Mouse (Mus musculus): ENCODE results near the gene Slf2. TPM values are rescaled to one million over a fixed set of nuclear protein-coding genes. Genes with fewer than 3 reads are reported as not detected.
A peak's percentile ranks its signal among the peaks of the same experiment; 100 is the strongest.

The Slf2 gene
- polyA plus RNA-seq, 1 experiment from 2014 or later = 33.0 TPM

GRCm38 (mm10) chr19:45005957-45006712 is 75.2 kb downstream of the Slf2 start, which contains the start of gene Mrpl43:
Gene Mrpl43 (minus strand): TSS chr19:45006442.
- H3K9me3 ChIP-seq = no peaks in the 10 kb centered on the region
- H3K4me3 ChIP-seq (replicated peaks) = peak within 1 kb of the TSS; percentile 99
- H3K9ac ChIP-seq = peak within 1 kb of the TSS; percentile 77
- H3K4me1 ChIP-seq = peaks cover 25% of the 10 kb centered on the region
- H3K27me3 ChIP-seq (replicated peaks) = no peaks in the 10 kb centered on the region
- under 1% methylated on average over 82 of the region's 82 CpGs for WGBS
- peaks cover 17% of the 10 kb centered on the region for H3K36me3 ChIP-seq
- peak within 1 kb of the TSS; percentile 85 for H3K27ac ChIP-seq
- ATAC-seq (ENCODE audit: insufficient read depth, low FRiP score, low read depth) = peak; percentile 92
- peak within 1 kb of the TSS; percentile 93 for H3K4me2 ChIP-seq

DNA sequence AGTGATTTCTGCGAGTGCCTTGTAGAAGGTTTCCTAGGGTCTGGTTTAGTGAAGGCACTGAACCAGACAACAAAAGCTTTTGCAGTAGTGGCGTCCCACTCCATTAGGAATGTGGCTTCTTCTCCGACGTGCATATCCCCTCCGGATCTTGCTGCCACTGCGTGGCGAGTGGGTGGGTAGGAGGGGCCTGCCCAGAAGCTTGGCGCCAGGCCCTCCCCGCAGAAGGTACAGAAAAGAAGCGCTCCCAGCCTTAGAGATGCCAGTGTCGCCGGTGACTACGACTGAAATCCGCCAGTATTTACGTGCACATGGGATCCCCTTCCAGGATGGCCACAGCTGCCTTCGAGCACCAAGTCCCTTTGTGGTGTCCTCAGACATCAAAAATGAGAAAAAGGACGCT is 76.1 kb downstream of the Slf2 start:
- peak overlapping the region; percentile 65; the same call in 1 of the 2 replicates for H3K9ac ChIP-seq
- H3K27ac ChIP-seq = peak overlapping the region; percentile 85
- H3K4me2 ChIP-seq = peak overlapping the region; percentile 93
- no peak for ATAC-seq (ENCODE audit: insufficient read depth, low FRiP score, low read depth)
- H3K4me3 ChIP-seq (replicated peaks) = peak overlapping the region; percentile 99
- peaks cover 13% of the 10 kb centered on the region; the same call in 1 of the 2 replicates for H3K36me3 ChIP-seq
- 27% methylated on average over 17 of the region's 17 CpGs for WGBS
- no peaks in the 10 kb centered on the region for H3K27me3 ChIP-seq (replicated peaks)
- no peaks in the 10 kb centered on the region for H3K9me3 ChIP-seq
- peaks cover 25% of the 10 kb centered on the region for H3K4me1 ChIP-seq

GRCm38 (mm10) chr19:45007425-45008191 is 76.7 kb downstream of the Slf2 start:
- H3K9me3 ChIP-seq = no peaks in the 10 kb centered on the region
- peak overlapping the region; percentile 93 for H3K4me2 ChIP-seq
- no peaks in the 10 kb centered on the region for H3K27me3 ChIP-seq (replicated peaks)
- H3K4me1 ChIP-seq = peaks cover 25% of the 10 kb centered on the region
- peak overlapping the region; percentile 99 for H3K4me3 ChIP-seq (replicated peaks)
- 80% methylated on average over 20 of the region's 20 CpGs for whole genome bisulfite sequencing
- 0 out of 2 replicates have a peak overlapping the region, but pooled peaks have one; percentile 65 for H3K9ac ChIP-seq
- ATAC-seq (ENCODE audit: insufficient read depth, low FRiP score, low read depth) = no peak
- peaks cover 13% of the 10 kb centered on the region; the same call in 1 of the 2 replicates for H3K36me3 ChIP-seq
- H3K27ac ChIP-seq = no peak overlapping the region

DNA sequence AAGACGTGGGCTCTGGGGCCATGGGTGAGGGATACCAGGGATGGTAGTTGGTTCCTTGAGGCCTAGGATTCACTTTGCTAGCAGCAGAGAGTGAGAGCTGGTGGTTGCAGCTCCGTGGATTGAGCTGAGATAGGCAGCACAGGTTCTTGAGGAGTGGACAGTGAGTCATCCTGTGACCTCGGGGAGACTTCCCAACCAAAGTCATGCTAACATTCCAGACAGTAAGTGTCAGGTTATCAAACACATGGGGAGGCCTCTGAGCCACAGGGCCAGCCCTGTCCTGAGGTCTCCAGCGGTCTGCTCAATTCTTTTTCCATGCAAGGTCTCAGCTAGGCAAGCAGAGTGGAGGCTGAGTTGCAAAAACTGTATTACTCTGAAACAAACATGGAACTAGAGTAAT is 79.7 kb downstream of the Slf2 start:
- Histone ChIP-seq H3K4me3 (replicated peaks) (no peak overlapping the region), H3K9me3 (no peaks in the 10 kb centered on the region), H3K27ac (no peak overlapping the region), H3K4me2 (no peak overlapping the region), H3K36me3 (peaks cover 13% of the 10 kb centered on the region; the same call in 1 of the 2 replicates), H3K27me3 (replicated peaks) (no peaks in the 10 kb centered on the region), H3K9ac (no peak overlapping the region), H3K4me1 (peaks cover 37% of the 10 kb centered on the region)
- 80% methylated on average over 4 of the region's 4 CpGs for WGBS
- no peak for ATAC-seq (ENCODE audit: insufficient read depth, low FRiP score, low read depth)

DNA sequence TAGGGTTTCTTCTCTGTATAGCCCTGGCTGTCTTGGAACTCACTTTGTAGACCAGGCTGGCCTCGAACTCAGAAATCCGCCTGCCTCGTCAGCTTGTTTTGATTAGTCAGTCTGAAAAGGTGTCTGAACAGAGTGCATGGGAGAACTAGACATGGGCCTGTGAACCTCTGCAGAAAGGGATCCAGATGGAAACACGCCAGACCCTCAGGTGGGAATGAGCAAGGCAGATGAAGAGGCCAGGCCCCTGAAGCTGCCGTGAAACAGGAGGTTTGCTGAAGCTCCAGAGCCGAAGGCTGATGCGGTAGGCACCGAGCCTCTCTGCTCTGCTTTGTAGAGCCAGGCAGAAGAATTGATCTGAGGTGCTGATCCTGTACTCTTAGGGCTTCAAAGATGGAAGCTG is 81.3 kb downstream of the Slf2 start:
- no peak overlapping the region for H3K4me3 ChIP-seq (replicated peaks)
- H3K9me3 ChIP-seq = no peaks in the 10 kb centered on the region
- H3K36me3 ChIP-seq = peaks cover 13% of the 10 kb centered on the region; the same call in 1 of the 2 replicates
- no peak overlapping the region for H3K27ac ChIP-seq
- WGBS = 89% methylated on average over 8 of the region's 8 CpGs
- H3K4me1 ChIP-seq = peaks cover 38% of the 10 kb centered on the region
- no peak overlapping the region for H3K9ac ChIP-seq
- no peaks in the 10 kb centered on the region for H3K27me3 ChIP-seq (replicated peaks)
- H3K4me2 ChIP-seq = no peak overlapping the region
- no peak for ATAC-seq (ENCODE audit: insufficient read depth, low FRiP score, low read depth)

DNA sequence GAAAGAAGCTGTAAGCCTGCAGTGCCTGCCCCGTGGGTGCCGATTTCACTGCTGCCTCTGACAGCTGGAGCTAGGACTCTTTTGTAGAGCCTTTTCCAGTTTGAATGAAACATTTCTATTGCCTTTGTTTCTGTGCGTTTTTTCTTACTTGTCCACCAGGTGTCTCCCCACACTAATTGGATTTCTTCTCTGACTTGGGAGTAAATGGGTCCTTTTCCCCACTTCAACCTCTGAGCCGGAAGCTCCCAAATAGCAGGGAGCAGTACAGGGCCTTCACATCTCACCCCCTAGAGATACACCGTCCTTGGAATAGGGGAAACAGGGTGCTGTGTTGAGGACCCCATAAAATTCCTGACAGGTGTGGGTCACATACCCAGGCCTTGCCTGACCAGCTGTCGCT is 81.7 kb downstream of the Slf2 start:
- H3K4me3 ChIP-seq (replicated peaks) = no peak overlapping the region
- H3K9ac ChIP-seq = no peak overlapping the region
- ATAC-seq (ENCODE audit: insufficient read depth, low FRiP score, low read depth) = no peak
- peaks cover 13% of the 10 kb centered on the region; the same call in 1 of the 2 replicates for H3K36me3 ChIP-seq
- H3K27ac ChIP-seq = peak overlapping the region; percentile 100
- H3K4me2 ChIP-seq = no peak overlapping the region
- 41% methylated on average over 6 of the region's 6 CpGs for WGBS
- H3K27me3 ChIP-seq (replicated peaks) = no peaks in the 10 kb centered on the region
- peaks cover 34% of the 10 kb centered on the region for H3K4me1 ChIP-seq
- H3K9me3 ChIP-seq = no peaks in the 10 kb centered on the region

DNA sequence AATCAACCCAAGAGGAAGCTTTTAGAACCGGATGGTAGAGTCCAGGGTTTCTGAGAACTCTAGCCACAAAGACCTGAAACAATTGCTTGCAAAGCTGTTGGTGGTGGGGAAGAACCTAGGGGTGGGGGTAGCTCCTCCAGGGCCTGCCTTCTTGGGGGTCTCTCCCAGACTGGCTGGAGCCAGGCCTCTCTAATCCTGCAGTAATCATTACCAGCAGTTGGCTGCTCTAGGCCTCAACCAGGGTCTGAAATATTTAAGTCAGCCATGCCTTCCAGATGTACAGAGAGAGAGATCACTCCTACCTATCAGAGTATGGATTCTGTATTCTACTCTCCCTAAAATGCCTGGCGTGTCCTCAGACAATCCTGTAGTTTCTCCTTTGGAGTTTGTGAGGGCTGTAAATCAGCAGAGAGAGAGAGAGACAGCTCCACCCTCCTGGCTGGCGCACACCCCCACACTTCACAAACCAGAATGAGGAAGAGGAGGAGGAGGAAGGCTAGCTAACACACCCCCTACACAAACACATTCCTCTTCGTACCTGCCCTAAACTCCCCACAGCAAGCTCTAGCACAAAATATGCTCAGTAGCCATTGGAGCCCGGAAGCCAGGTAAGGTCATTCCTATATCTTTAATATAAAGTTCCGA is 82.8 kb downstream of the Slf2 start:
- Histone ChIP-seq H3K4me2 (peak overlapping the region; percentile 95), H3K9me3 (no peaks in the 10 kb centered on the region), H3K9ac (no peak overlapping the region; the same call in 1 of the 2 replicates), H3K27ac (peak overlapping the region; percentile 100), H3K36me3 (peaks cover 13% of the 10 kb centered on the region; the same call in 1 of the 2 replicates), H3K27me3 (replicated peaks) (no peaks in the 10 kb centered on the region), H3K4me3 (replicated peaks) (no peak overlapping the region), H3K4me1 (peaks cover 26% of the 10 kb centered on the region)
- no peak for ATAC-seq (ENCODE audit: insufficient read depth, low FRiP score, low read depth)
- WGBS = 62% methylated on average over 6 of the region's 6 CpGs

DNA sequence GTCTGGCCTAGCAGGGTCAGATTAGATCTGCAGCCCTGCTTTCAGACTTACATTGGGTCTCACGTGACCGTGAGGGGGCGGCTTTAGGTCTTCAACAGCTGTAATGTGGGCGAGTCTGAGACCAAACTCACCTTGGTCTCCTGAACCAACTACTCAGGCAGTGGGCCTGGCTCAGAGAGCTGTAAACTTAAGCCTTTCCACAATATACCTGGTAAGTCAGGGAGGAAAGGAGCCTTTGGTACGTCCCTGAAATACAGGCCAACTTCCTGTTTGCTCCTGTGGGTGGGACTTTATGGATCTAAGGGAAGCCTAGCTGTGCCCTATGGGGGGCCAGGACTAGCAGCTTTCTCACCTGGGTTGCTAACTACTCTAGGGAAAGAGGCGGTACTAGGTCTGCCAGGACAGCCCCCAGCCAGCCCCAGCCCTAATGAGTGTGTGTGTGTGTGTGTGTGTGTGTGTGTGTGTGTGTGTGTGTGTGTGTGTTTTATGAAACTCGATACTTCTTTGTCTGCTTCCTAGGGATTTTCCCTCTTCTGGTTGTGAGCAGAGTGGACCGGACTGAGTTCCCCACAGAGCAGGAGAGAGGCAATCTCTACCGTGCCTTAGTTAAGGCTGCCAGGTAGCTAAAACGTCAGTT is 83.5 kb downstream of the Slf2 start, which contains the start of gene Lzts2:
TSS of gene Lzts2 (plus strand) at position 80 of the 637 bp plus-strand sequence.
- peaks cover 32% of the 10 kb centered on the region for H3K4me1 ChIP-seq
- peaks cover 13% of the 10 kb centered on the region; the same call in 1 of the 2 replicates for H3K36me3 ChIP-seq
- peak within 1 kb of the TSS; percentile 59 for H3K4me3 ChIP-seq (replicated peaks)
- H3K4me2 ChIP-seq = peak within 1 kb of the TSS; percentile 95
- H3K9me3 ChIP-seq = no peaks in the 10 kb centered on the region
- peak within 1 kb of the TSS; percentile 100 for H3K27ac ChIP-seq
- H3K9ac ChIP-seq = peak within 1 kb of the TSS; percentile 40; the same call in 1 of the 2 replicates
- 7% methylated on average over 10 of the region's 10 CpGs for WGBS
- H3K27me3 ChIP-seq (replicated peaks) = no peaks in the 10 kb centered on the region
- peak; percentile 62 for ATAC-seq (ENCODE audit: insufficient read depth, low FRiP score, low read depth)

DNA sequence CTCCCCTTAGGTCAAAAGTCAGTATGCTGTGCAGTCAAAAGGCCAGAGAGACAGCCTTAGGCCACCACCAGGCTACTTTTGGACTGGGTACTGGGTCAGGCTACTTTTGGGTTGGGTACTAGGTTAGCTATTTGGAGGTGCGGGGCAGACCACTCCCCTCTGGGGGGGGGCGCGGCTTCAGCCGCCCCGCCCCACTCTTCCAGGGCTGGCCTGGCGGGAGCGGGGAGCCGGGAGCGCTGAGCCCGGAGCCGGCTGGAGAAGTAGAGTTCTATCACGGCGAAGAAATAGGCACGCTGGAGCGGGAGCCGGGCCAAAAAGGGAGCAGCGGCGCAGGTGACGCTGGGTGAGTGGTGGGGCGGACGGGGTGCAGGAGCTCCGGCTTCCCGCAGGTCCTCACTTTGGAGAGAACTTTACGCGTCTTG is 84.0 kb downstream of the Slf2 start:
- H3K27ac ChIP-seq = peak overlapping the region; percentile 100
- peak overlapping the region; percentile 59 for H3K4me3 ChIP-seq (replicated peaks)
- H3K9me3 ChIP-seq = no peaks in the 10 kb centered on the region
- ATAC-seq (ENCODE audit: insufficient read depth, low FRiP score, low read depth) = peak; percentile 23
- under 1% methylated on average over 25 of the region's 25 CpGs for WGBS
- peak overlapping the region; percentile 95 for H3K4me2 ChIP-seq
- H3K4me1 ChIP-seq = peaks cover 38% of the 10 kb centered on the region
- peak overlapping the region; percentile 40; the same call in 1 of the 2 replicates for H3K9ac ChIP-seq
- no peaks in the 10 kb centered on the region for H3K27me3 ChIP-seq (replicated peaks)
- peaks cover 10% of the 10 kb centered on the region; the same call in 1 of the 2 replicates for H3K36me3 ChIP-seq

GRCm38 (mm10) chr19:45015518-45016281 is 84.7 kb downstream of the Slf2 start:
- peaks cover 44% of the 10 kb centered on the region for H3K4me1 ChIP-seq
- peak overlapping the region; percentile 59 for H3K4me3 ChIP-seq (replicated peaks)
- H3K27me3 ChIP-seq (replicated peaks) = no peaks in the 10 kb centered on the region
- no peak for ATAC-seq (ENCODE audit: insufficient read depth, low FRiP score, low read depth)
- peaks cover 3% of the 10 kb centered on the region; the same call in 1 of the 2 replicates for H3K36me3 ChIP-seq
- no peaks in the 10 kb centered on the region for H3K9me3 ChIP-seq
- under 1% methylated on average over 32 of the region's 34 CpGs for WGBS
- H3K9ac ChIP-seq = peak overlapping the region; percentile 40; the same call in 1 of the 2 replicates
- peak overlapping the region; percentile 100 for H3K27ac ChIP-seq
- H3K4me2 ChIP-seq = peak overlapping the region; percentile 95
